Mouse (Mus musculus) adipocyte (in vitro differentiated cells): ENCODE results near the gene Mrps25.

ENCODE experiments used
- DNase-seq: peaks from one replicate; pipeline ENCODE4 v3.0.0-alpha.2; 2016; ENCODE audit warnings: low spot score

Gene Mrps25

GRCm38 (mm10) chr6:92126861-92127468 lies 56.9 kb downstream of the Mrps25 start:
- DNase-seq = no peak

- DNase-seq = no peak
Observed at GRCm38 (mm10) chr6:92124547-92124946, 59.3 kb downstream of the Mrps25 start.
